Mouse (Mus musculus): ENCODE results near the gene Map3k14.
"Not testable (repeated sequence)": the region's sequence is repeated elsewhere in the genome, so short reads cannot be mapped to it uniquely, and the experiment has no call there.

Map3k14 gene

GRCm38 (mm10) chr11:103267346-103268219 lies at the start of gene Map3k14:
Map3k14 (minus strand) TSS chr11:103267472.
- peak; percentile 100 for DNase-seq (ENCODE audit: low spot score in 2 of 2)

DNA sequence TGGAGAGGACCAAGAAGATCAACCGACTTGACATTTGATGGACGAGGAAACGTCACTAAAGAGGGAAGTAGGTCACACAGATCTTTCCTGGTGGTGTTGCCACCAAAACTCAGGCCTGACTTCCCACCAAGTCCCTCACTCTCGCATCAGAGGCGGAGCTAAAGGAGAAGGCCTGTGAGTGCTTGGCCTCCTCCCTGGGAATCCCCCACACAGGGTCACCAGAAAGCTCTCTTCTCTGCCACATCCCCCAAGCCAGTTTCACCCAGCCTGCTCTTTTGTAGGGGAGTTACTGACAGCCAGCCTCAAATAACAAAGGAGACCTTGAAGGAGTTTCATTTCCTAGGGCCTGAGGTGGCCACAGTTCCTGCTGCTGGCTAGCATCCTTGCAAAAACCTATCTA lies 48.1 kb upstream of the Map3k14 start:
- no peak for DNase-seq (ENCODE audit: low spot score in 2 of 2)

- DNase-seq (ENCODE audit: low spot score in 2 of 2) = no peak
These were observed 47.6 kb upstream of the Map3k14 start for GRCm38 (mm10) chr11:103314736-103315374.

- no peak for DNase-seq (ENCODE audit: low spot score in 2 of 2)
These were observed 46.3 kb upstream of the Map3k14 start for GRCm38 (mm10) chr11:103313542-103313941.

- no peak for DNase-seq (ENCODE audit: low spot score in 2 of 2)
These were observed 45.5 kb upstream of the Map3k14 start for GRCm38 (mm10) chr11:103312655-103313255.

DNA sequence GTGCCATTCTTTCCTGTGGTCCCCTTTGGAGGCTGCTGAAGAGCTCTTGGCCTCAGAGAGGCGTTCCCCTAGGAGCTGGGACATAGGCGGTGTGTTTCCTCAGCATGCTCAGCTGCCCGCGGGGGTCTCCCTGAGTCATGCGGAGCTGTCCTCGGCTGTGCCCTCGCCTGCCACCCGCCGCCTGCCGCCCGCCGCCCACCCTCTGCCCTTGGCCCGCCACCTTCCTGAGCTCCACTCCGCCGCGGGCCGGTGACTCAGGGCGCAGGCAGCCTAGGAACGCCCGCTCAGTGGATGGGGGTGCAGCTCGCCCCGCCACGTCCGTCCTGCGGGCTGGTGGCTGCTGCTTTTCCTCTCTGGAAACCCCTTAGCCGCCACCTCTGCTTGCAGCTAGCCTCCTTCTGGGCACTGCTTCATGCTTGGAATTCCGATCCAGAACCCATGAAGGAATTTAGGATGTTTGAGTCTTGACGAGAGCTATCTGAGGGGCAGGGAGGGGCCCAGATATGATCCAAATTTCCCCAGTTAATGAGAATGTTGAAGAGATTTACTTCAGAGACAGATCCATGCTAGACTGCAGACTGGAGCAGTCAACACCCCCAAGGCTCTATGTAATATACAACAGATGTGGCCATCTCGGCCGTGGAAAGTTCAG lies 44.8 kb upstream of the Map3k14 start:
- DNase-seq (ENCODE audit: low spot score in 2 of 2) = peak; percentile 72 to 75

- DNase-seq (ENCODE audit: low spot score in 2 of 2) = no peak
These were observed 42.8 kb upstream of the Map3k14 start for GRCm38 (mm10) chr11:103309956-103310574.

DNA sequence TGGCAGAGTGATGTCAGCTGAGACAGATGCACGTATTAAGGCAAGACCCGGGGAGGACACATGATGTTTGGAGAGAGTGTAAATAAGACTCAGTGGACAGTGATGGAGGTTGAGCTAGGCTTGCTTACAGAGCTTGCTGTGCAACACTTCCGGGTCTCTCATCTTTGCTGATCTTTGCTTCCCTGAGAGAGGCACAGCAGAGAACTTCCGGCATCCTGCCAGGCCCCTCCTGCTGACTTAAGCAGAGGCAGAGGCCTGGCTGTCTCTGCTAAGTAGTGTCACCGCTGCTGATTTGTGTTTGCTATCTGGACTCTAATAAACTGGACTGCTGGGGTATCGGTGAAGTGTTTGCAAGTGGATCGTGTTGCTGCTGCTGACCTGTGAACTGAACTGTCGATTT lies 40.6 kb upstream of the Map3k14 start:
- DNase-seq (ENCODE audit: low spot score in 2 of 2) = peak in 1 of 2 experiments; percentile 51

GRCm38 (mm10) chr11:103304525-103304924 lies 37.3 kb upstream of the Map3k14 start:
- no peak for DNase-seq (ENCODE audit: low spot score in 2 of 2)

DNA sequence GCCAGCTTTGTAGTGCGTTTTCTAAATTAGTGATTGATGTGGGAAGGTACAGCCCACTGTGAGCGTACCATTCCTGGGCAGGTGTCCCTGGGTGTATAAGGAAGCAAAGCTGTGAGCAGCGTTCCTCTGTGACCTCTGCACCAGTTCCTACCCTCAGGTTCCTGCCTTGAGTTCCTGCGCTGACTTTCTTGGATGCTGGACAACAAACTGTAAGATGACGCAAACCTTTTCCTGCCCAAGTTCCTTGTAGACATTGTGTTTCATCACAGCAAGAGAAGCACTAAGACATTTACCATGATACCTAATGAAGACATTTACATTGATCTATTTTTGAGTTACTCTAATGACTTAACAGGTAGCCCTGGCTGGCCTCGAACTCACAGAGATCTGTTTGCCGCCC lies 27.5 kb upstream of the Map3k14 start:
- no peak for DNase-seq (ENCODE audit: low spot score in 2 of 2)

DNA sequence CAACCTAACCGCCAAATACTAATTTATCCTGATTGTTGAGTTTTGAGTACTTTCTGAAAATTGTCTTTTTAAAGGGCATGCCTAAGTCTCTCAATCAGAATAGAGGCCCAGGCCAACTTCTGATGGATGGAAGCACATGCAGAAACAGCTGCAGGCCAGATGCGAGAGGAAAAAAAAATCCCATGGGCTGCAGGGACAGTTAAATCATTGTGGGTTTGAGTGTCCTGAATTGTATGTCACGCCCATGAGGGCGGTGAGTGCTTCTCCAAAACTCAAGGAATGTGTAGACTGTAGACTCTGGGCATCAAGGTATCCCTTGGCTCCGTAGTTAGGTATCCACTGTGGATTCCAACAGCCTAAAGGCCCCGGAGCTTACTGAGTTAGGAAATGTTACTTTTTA lies 26.8 kb upstream of the Map3k14 start:
- DNase-seq (ENCODE audit: low spot score in 2 of 2) = no peak

GRCm38 (mm10) chr11:103292890-103293287 lies 25.6 kb upstream of the Map3k14 start:
- DNase-seq (ENCODE audit: low spot score in 2 of 2) = no peak

DNA sequence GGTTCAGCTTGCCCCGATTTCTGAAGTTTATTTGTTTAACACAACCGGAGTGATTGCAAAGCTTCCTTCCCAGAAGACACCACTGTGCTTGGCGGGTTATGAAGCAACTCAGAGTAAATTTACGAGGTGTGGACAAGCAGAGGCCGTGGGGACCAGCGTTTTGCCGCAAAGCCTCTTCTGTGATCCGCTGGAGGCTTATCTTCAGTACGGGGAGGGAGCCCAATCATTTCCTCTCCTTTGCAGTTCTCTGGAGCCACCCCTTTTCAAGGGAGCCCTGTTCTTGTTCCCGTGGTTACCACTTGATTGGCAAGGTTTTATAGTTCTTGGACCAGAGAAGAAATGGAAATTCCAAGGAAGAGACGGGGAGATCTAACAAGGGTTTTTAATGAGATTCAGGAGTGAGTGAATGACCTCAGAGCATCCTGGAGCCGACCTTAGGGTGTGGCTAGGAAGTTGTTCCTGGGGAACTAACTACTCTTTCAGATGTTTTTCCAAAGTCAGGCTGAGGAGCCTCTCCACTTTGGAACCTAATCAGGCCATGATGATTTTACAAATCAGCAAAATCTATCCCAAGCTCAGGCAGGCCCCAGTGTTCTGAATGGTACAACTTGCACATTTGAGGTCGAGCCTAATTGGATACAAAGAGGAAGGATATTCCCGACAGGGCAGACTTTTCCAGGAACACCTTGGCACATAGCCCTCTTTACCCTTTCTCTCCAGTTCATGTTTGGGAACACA lies 25.0 kb upstream of the Map3k14 start:
- peak; percentile 63 to 66 for DNase-seq (ENCODE audit: low spot score in 2 of 2)

DNA sequence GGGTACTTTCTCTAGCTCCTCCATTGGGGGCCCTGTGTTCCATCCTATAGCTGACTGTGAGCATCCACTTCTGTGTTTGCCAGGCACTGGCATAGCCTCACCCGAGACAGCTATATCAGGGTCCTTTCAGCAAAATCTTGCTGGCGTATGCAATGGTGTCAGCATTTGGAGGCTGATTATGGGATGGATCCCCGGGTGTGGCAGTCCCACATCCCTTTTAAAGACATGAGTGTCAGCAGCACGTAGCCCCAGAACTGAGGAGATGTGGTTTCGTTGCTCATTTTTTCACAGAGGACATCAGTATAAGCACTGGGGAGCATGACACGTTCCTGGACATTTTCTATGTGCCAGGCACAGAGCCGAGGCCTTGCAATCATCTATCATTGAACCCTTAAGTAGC lies 23.6 kb upstream of the Map3k14 start:
- not testable (repeated sequence) for DNase-seq (ENCODE audit: low spot score in 2 of 2)

GRCm38 (mm10) chr11:103288291-103288963 lies 21.2 kb upstream of the Map3k14 start:
- DNase-seq (ENCODE audit: low spot score in 2 of 2) = no peak

GRCm38 (mm10) chr11:103286910-103287309 lies 19.6 kb upstream of the Map3k14 start:
- DNase-seq (ENCODE audit: low spot score in 2 of 2) = no peak

GRCm38 (mm10) chr11:103285951-103286350 lies 18.7 kb upstream of the Map3k14 start:
- peak in 1 of 2 experiments; percentile 45 for DNase-seq (ENCODE audit: low spot score in 2 of 2)

GRCm38 (mm10) chr11:103285276-103285675 lies 18.0 kb upstream of the Map3k14 start:
- DNase-seq (ENCODE audit: low spot score in 2 of 2) = no peak

DNA sequence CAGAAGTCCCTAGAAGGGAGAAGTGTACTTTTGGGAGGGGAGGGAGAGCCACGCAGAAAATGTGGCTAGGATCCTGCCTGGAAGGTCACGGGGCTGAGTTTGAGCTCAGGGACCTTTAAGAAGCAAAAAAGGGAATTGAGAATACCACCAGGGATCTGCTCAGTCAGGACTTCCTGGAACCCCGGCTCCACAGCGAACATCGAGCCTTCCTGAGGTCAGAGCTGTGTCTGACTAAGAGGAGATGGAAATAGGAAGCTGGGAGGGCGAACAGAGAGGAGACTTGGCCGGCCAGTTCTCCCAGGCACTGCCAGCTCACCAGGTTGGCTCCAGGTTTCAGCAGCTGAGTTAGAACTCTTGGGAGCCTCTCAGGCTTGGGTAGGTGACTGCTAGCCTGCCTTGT lies 14.5 kb upstream of the Map3k14 start:
- DNase-seq (ENCODE audit: low spot score in 2 of 2) = no peak

GRCm38 (mm10) chr11:103276450-103276849 lies 9.2 kb upstream of the Map3k14 start:
- DNase-seq (ENCODE audit: low spot score in 2 of 2) = no peak
